10 mouse cellular contexts compared by ENCODE assay signal in the genomic region with DNA sequence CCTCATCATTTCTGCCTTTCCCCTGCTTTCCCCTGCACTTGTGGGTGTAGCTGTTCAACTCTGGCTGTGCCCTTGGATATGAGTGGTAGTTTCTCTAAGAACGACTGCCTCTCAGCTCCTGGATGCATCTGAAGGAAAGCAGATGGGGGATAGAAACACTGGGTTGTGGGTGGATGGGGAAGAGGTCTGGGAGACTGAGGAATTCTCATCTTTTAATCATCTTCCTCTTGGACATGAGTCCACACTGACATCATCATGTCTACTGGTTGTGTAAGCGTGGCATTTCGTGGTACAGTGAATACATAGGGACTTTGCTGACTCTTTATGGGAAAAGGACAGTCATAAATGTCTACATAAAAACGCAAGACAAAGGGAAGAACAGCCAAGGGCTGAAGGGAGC. TPM values are rescaled to one million over a fixed set of nuclear protein-coding genes. Genes with fewer than 3 reads are reported as not detected.
"Had no signal": no experiment of that assay in that cellular context is flagged by ENCODE, and none has a peak within 500 bp of the region (broad histone marks: within the 10 kb centered on the region; RNA-seq: fewer than 3 reads in every experiment).

No protein-coding gene starts in this region.

- DNase-seq: liver, postnatal 0 days; lung, adult 2 months; lung, postnatal 14 days; lung, postnatal 36 days; right cerebral cortex, postnatal 14 days; thymus, adult 2 months; thymus, postnatal 25 days; thymus, postnatal 4 days had no signal

RNA-seq across cellular contexts. Expression of a gene that starts 31.7 kb away (rescaled TPM):
- total RNA-seq: monocyte, adult 5-6 weeks had no signal
- polyA plus RNA-seq: macrophage had no signal
